In the genomic region with DNA sequence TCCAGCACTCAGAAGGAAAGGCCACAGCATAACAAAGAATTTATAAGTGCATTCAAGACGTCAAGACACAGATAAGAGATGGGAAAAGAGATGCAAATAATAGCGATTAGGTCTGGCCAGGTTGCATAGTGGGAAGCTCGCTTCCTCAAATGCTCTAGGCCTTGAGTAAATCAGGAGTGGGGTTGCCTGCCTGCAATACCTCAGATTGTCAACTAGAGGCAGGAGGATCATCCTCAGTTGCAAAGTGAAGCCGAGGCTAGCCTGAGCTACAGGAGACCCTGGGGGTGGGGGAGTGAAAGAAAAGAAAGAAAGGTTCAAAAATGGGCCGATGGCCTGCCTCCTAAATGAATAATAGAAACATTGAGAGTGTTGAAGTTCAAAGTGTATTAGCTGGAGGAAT, we compare ENCODE assay signal across 30 mouse cellular contexts. TPM values are rescaled to one million over a fixed set of nuclear protein-coding genes. Genes with fewer than 3 reads are reported as not detected.
A peak's percentile ranks its signal among the peaks of the same experiment; 100 is the strongest.
DNase-seq lines count a peak whose midpoint lies in the region; ATAC-seq and TF ChIP-seq lines count a peak whose summit lies in the region.
"Had no signal": no experiment of that assay in that cellular context is flagged by ENCODE, and none has a peak within 500 bp of the region (broad histone marks: within the 10 kb centered on the region; RNA-seq: fewer than 3 reads in every experiment).

No protein-coding gene starts in this region.

- ATAC-seq in intestine, postnatal 0 days, result no peak
- ATAC-seq in intestine, embryonic 16.5 days, result no peak
- ATAC-seq in lung, embryonic 14.5 days (ENCODE audit: insufficient read depth), result no peak
- ATAC-seq in stomach, postnatal 0 days (ENCODE audit: low FRiP score, low TSS enrichment), result no peak
- ATAC-seq in forebrain, embryonic 12.5 days (ENCODE audit: low FRiP score), result no peak
- ATAC-seq: forebrain, postnatal 0 days; hindbrain, embryonic 16.5 days; lung, postnatal 0 days; midbrain, embryonic 15.5 days had no signal

- no peak overlapping the region for H3K27ac ChIP-seq in intestine, postnatal 0 days (ENCODE audit: low read depth, low read length)
- no peak overlapping the region for H3K27ac ChIP-seq in intestine, embryonic 16.5 days (ENCODE audit: low read length)
- H3K27ac ChIP-seq in lung, embryonic 14.5 days (ENCODE audit: low read depth), result no peak overlapping the region
- no peak overlapping the region for H3K27ac ChIP-seq in stomach, postnatal 0 days (replicated peaks)
- H3K27ac ChIP-seq in forebrain, embryonic 12.5 days, result no peak overlapping the region
- H3K27ac ChIP-seq: embryonic facial prominence, embryonic 13.5 days; forebrain, embryonic 10.5 days; heart, embryonic 15.5 days; liver, embryonic 15.5 days; midbrain, embryonic 15.5 days had no signal

- no peak overlapping the region for H3K4me2 ChIP-seq in intestine, postnatal 0 days (replicated peaks; ENCODE audit: low read depth)
- H3K4me2 ChIP-seq in intestine, embryonic 16.5 days (ENCODE audit: low read depth, low read length), result no peak overlapping the region
- H3K4me2 ChIP-seq in lung, embryonic 14.5 days, result no peak overlapping the region
- no peak overlapping the region for H3K4me2 ChIP-seq in stomach, postnatal 0 days (replicated peaks; ENCODE audit: low read depth)
- no peak overlapping the region for H3K4me2 ChIP-seq in forebrain, embryonic 12.5 days
- H3K4me2 ChIP-seq: embryonic facial prominence, embryonic 13.5 days; heart, embryonic 15.5 days; liver, embryonic 15.5 days; midbrain, embryonic 15.5 days had no signal

- no peaks in the 10 kb centered on the region for H3K4me1 ChIP-seq in intestine, postnatal 0 days (replicated peaks; ENCODE audit: control insufficient read depth, insufficient read depth, low read length)
- no peaks in the 10 kb centered on the region for H3K4me1 ChIP-seq in intestine, embryonic 16.5 days (ENCODE audit: control insufficient read depth, insufficient read depth, low read length)
- H3K4me1 ChIP-seq in lung, embryonic 14.5 days (ENCODE audit: insufficient read depth), result no peaks in the 10 kb centered on the region
- H3K4me1 ChIP-seq in lung, adult 2 months (ENCODE audit: control insufficient read depth, insufficient read depth, low read length), result no peaks in the 10 kb centered on the region
- no peaks in the 10 kb centered on the region for H3K4me1 ChIP-seq in stomach, postnatal 0 days (replicated peaks; ENCODE audit: control insufficient read depth, insufficient read depth)
- H3K4me1 ChIP-seq in forebrain, embryonic 12.5 days, result no peaks in the 10 kb centered on the region
- H3K4me1 ChIP-seq: embryonic facial prominence, embryonic 13.5 days; forebrain, embryonic 10.5 days; heart, embryonic 15.5 days; liver, embryonic 15.5 days; midbrain, embryonic 15.5 days had no signal

- no peak for TF ChIP-seq POLR2A in lung, adult 2 months (IDR thresholded peaks at IDR 0.05; ENCODE audit: borderline replicate concordance, extremely low read depth, low read depth, low read length)

- WGBS in intestine, postnatal 0 days, result 70% methylated on average over 5 of the region's 5 CpGs
- WGBS in intestine, embryonic 16.5 days, result 78% methylated on average over 5 of the region's 5 CpGs
- WGBS in lung, embryonic 14.5 days, result 76% methylated on average over 5 of the region's 5 CpGs
- 80% methylated on average over 5 of the region's 5 CpGs for WGBS in lung, adult 2 months
- WGBS in stomach, postnatal 0 days, result 75% methylated on average over 5 of the region's 5 CpGs
- WGBS in forebrain, embryonic 12.5 days, result 88% methylated on average over 5 of the region's 5 CpGs

- no peak overlapping the region for H3K9ac ChIP-seq in intestine, postnatal 0 days (ENCODE audit: low read depth, low read length)
- no peak overlapping the region for H3K9ac ChIP-seq in intestine, embryonic 16.5 days (ENCODE audit: low read depth, low read length)
- no peak overlapping the region for H3K9ac ChIP-seq in lung, embryonic 14.5 days
- no peak overlapping the region for H3K9ac ChIP-seq in stomach, postnatal 0 days (ENCODE audit: low read length)
- H3K9ac ChIP-seq in forebrain, embryonic 12.5 days, result no peak overlapping the region
- H3K9ac ChIP-seq: embryonic facial prominence, embryonic 13.5 days; forebrain, postnatal 0 days; heart, embryonic 15.5 days; liver, embryonic 15.5 days; midbrain, embryonic 15.5 days had no signal

- TF ChIP-seq EP300 in stomach, postnatal 0 days (optimal IDR thresholded peaks at IDR 0.05), result no peak

- H3K27me3 ChIP-seq in intestine, postnatal 0 days (replicated peaks; ENCODE audit: control insufficient read depth, insufficient read depth, low read length), result no peaks in the 10 kb centered on the region
- H3K27me3 ChIP-seq in intestine, embryonic 16.5 days (replicated peaks; ENCODE audit: control insufficient read depth, insufficient read depth, low read length), result no peaks in the 10 kb centered on the region
- no peaks in the 10 kb centered on the region for H3K27me3 ChIP-seq in lung, embryonic 14.5 days (ENCODE audit: insufficient read depth, low read length)
- no peaks in the 10 kb centered on the region for H3K27me3 ChIP-seq in stomach, postnatal 0 days (ENCODE audit: control insufficient read depth, insufficient read depth, low read length)
- no peaks in the 10 kb centered on the region for H3K27me3 ChIP-seq in forebrain, embryonic 12.5 days
- H3K27me3 ChIP-seq: embryonic facial prominence, embryonic 13.5 days; midbrain, embryonic 15.5 days had no signal

- no peaks in the 10 kb centered on the region for H3K9me3 ChIP-seq in intestine, postnatal 0 days (ENCODE audit: control insufficient read depth)
- no peaks in the 10 kb centered on the region for H3K9me3 ChIP-seq in intestine, embryonic 16.5 days (ENCODE audit: control insufficient read depth, low read length)
- no peaks in the 10 kb centered on the region for H3K9me3 ChIP-seq in lung, embryonic 14.5 days (ENCODE audit: low read depth, low read length)
- no peaks in the 10 kb centered on the region for H3K9me3 ChIP-seq in stomach, postnatal 0 days (ENCODE audit: control insufficient read depth, low read length)
- no peaks in the 10 kb centered on the region for H3K9me3 ChIP-seq in forebrain, embryonic 12.5 days
- H3K9me3 ChIP-seq: embryonic facial prominence, embryonic 13.5 days; forebrain, embryonic 10.5 days; heart, embryonic 15.5 days; liver, embryonic 15.5 days; midbrain, embryonic 15.5 days had no signal

- H3K36me3 ChIP-seq in intestine, postnatal 0 days (ENCODE audit: control insufficient read depth, insufficient read depth), result no peaks in the 10 kb centered on the region
- no peaks in the 10 kb centered on the region for H3K36me3 ChIP-seq in intestine, embryonic 16.5 days (ENCODE audit: control insufficient read depth, insufficient read depth, low read length)
- H3K36me3 ChIP-seq in lung, embryonic 14.5 days (ENCODE audit: insufficient read depth), result no peaks in the 10 kb centered on the region
- no peaks in the 10 kb centered on the region for H3K36me3 ChIP-seq in stomach, postnatal 0 days (ENCODE audit: control insufficient read depth, insufficient read depth, low read length)
- H3K36me3 ChIP-seq in forebrain, embryonic 12.5 days (replicated peaks), result no peaks in the 10 kb centered on the region
- H3K36me3 ChIP-seq: embryonic facial prominence, embryonic 13.5 days; forebrain, embryonic 10.5 days; heart, embryonic 15.5 days; liver, embryonic 15.5 days; midbrain, embryonic 15.5 days had no signal

- DNase-seq in lung, embryonic 14.5 days, result no peak
- no peak for DNase-seq in lung, adult 2 months
- peak; percentile 46 for DNase-seq in R1 (ENCODE audit: low read depth, low spot score)
- DNase-seq in stomach, postnatal 0 days (ENCODE audit: low spot score), result no peak
- DNase-seq: adrenal gland, postnatal 10 days; cerebellum, adult 9-10 months; forebrain, postnatal 0 days; kidney, adult 9 months; kidney, postnatal 10 days; left cerebral cortex, postnatal 4 days; lung, postnatal 4 days; right cerebral cortex, adult 18-20 months; spleen, adult 18-20 months; thymus, adult 18-20 months; thymus, postnatal 36 days had no signal

- TF ChIP-seq CTCF in intestine, postnatal 0 days (IDR thresholded peaks at IDR 0.05; ENCODE audit: low read depth), result peak; percentile 25; the same call in 1 of the 2 replicates
- peak; percentile 28; the same call in 1 of the 2 replicates for TF ChIP-seq CTCF in lung, embryonic 14.5 days (IDR thresholded peaks at IDR 0.05; ENCODE audit: low read depth)
- no peak for TF ChIP-seq CTCF in lung, adult 2 months (IDR thresholded peaks at IDR 0.05; ENCODE audit: insufficient read depth, low read length)
- TF ChIP-seq CTCF in stomach, postnatal 0 days (IDR thresholded peaks at IDR 0.05; ENCODE audit: low read depth), result peak; percentile 25

- H3K4me3 ChIP-seq in intestine, postnatal 0 days (ENCODE audit: low read depth, low read length), result no peak overlapping the region
- no peak overlapping the region for H3K4me3 ChIP-seq in intestine, embryonic 16.5 days (ENCODE audit: low read length)
- H3K4me3 ChIP-seq in lung, embryonic 14.5 days (ENCODE audit: low read depth, low read length), result no peak overlapping the region
- H3K4me3 ChIP-seq in lung, adult 2 months (replicated peaks; ENCODE audit: extremely low read depth, low read depth, low read length), result no peak overlapping the region
- H3K4me3 ChIP-seq in stomach, postnatal 0 days (ENCODE audit: low read depth, low read length), result no peak overlapping the region
- H3K4me3 ChIP-seq in forebrain, embryonic 12.5 days (replicated peaks), result no peak overlapping the region
- H3K4me3 ChIP-seq: embryonic facial prominence, embryonic 13.5 days; forebrain, embryonic 10.5 days; heart, embryonic 15.5 days; liver, embryonic 15.5 days; midbrain, embryonic 15.5 days had no signal

RNA-seq across cellular contexts. Expression of a gene that starts 12.0 kb away (rescaled TPM):
- polyA plus RNA-seq in intestine, postnatal 0 days (2015; fragmentation: Nextera tagmentation; extraction: Ambion mirVana), result 5.0 and 6.7 TPM in 2 replicates
- 4.1 and 5.6 TPM in 2 replicates for polyA plus RNA-seq in intestine, embryonic 16.5 days (2015; fragmentation: Nextera tagmentation; extraction: Ambion mirVana)
- polyA plus RNA-seq in lung, embryonic 14.5 days (2014; fragmentation: Nextera tagmentation; extraction: Ambion mirVana), result 3.7 and 4.5 TPM in 2 replicates
- 4.8 and 8.6 TPM in 2 replicates for polyA plus RNA-seq in lung, adult 2 months (2012; rRNA removed)
- polyA plus RNA-seq in stomach, postnatal 0 days (2015; fragmentation: Nextera tagmentation; extraction: Ambion mirVana), result 6.5 and 11.1 TPM in 2 replicates
- polyA plus RNA-seq in forebrain, embryonic 12.5 days (2016; fragmentation: Nextera tagmentation; extraction: Ambion mirVana), result 0.96 and 1.7 TPM in 2 replicates

RNA-seq across cellular contexts. Expression of a gene that starts 41.2 kb away (rescaled TPM):
- polyA plus RNA-seq in intestine, postnatal 0 days (2015; fragmentation: Nextera tagmentation; extraction: Ambion mirVana), result not detected in 2 replicates
- not detected in 2 replicates for polyA plus RNA-seq in intestine, embryonic 16.5 days (2015; fragmentation: Nextera tagmentation; extraction: Ambion mirVana)
- polyA plus RNA-seq in lung, embryonic 14.5 days (2014; fragmentation: Nextera tagmentation; extraction: Ambion mirVana), result not detected in 2 replicates
- not detected in 2 replicates for polyA plus RNA-seq in lung, adult 2 months (2012; rRNA removed)
- 0.04 TPM in 1 of 2 replicates, not detected in the other for polyA plus RNA-seq in stomach, postnatal 0 days (2015; fragmentation: Nextera tagmentation; extraction: Ambion mirVana)
- polyA plus RNA-seq in forebrain, embryonic 12.5 days (2016; fragmentation: Nextera tagmentation; extraction: Ambion mirVana), result not detected in 2 replicates
- polyA plus RNA-seq: embryonic facial prominence, embryonic 13.5 days; forebrain, embryonic 10.5 days; forebrain, postnatal 0 days; heart, embryonic 15.5 days; hindbrain, embryonic 11.5 days; hindbrain, embryonic 16.5 days; intestine, embryonic 14.5 days; limb, embryonic 14.5 days; liver, embryonic 15.5 days; lung, postnatal 0 days; midbrain, embryonic 15.5 days; neural tube, embryonic 11.5 days; stomach, embryonic 16.5 days had no signal
